Mouse (Mus musculus) liver, adult 2 months (tissue): ENCODE results near the gene Becn1.

Experiments
- CTCF ChIP-seq: fragments of 200-500 bp; IDR thresholded peaks from 2 replicates; pipeline ENCODE4 v1.5.1; 2011; ENCODE audit warnings: low read depth, low read length, control low read depth
- POLR2A ChIP-seq: fragments of 200-500 bp; IDR thresholded peaks from 2 replicates; pipeline ENCODE4 v1.6.1; 2011; ENCODE audit warnings: low read length, control low read depth; ENCODE audit not compliant: insufficient read depth; ENCODE audit errors: extremely low read depth

DNA sequence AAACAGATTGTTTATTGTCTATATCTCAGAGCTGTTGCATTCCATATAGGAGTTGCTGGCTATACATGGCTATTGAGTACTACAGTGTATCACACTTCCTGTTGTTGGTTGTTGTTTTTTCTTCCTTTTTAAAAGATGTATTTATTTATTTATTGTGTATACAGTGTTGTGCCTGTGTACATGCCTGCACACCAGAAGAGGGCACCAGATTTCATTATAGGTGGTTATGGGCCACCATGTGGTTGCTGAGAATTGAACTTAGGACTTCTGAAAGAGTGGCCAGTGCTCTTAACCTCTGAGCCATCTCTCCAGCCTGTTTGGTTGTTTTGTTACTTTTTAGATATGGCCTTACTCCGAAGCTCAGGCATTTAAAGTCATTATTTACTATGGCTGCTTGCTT, 12.5 kb upstream of the Becn1 start:
- TF ChIP-seq POLR2A: no peak
- no peak for TF ChIP-seq CTCF
